Mouse (Mus musculus) liver, adult 2 months (tissue): ENCODE measurements around the gene C8g. TPM values are rescaled to one million over a fixed set of nuclear protein-coding genes. Genes with fewer than 3 reads are reported as not detected.

ENCODE experiments used
- DNase-seq: peaks from one replicate; pipeline ENCODE4 v3.0.0-alpha.2; 2011; ENCODE audit warnings: low read depth, low spot score; ENCODE audit errors: extremely low read depth
- H3K27ac ChIP-seq: fragments of 200-500 bp; replicated peaks from 2 replicates; pipeline ENCODE4 v1.5.1; 2012; ENCODE audit warnings: low read depth, mild to moderate bottlenecking, control low read depth, inconsistent platforms, low read length; ENCODE audit not compliant: insufficient read depth
- H3K27me3 ChIP-seq: fragments of 200-500 bp; 2 replicates; pipeline ENCODE4 v1.6.1; 2012; ENCODE audit warnings: mild to moderate bottlenecking, moderate library complexity, low read length, inconsistent platforms; ENCODE audit not compliant: control insufficient read depth, insufficient read depth
- H3K36me3 ChIP-seq: fragments of 200-500 bp; 2 replicates; pipeline ENCODE4 v1.6.1; 2012; ENCODE audit warnings: low read length, inconsistent platforms; ENCODE audit not compliant: control insufficient read depth, insufficient read depth
- H3K4me1 ChIP-seq: fragments of 200-500 bp; 2 replicates; pipeline ENCODE4 v1.6.1; 2011; ENCODE audit warnings: low read length; ENCODE audit not compliant: control insufficient read depth, insufficient read depth
- H3K4me3 ChIP-seq: fragments of 200-500 bp; 2 replicates; pipeline ENCODE4 v1.5.1; 2011; ENCODE audit warnings: low read depth, mild to moderate bottlenecking, control low read depth, low read length, moderate library complexity; ENCODE audit not compliant: insufficient read depth
- H3K79me2 ChIP-seq: fragments of 200-500 bp; 2 replicates; pipeline ENCODE4 v1.6.1; 2012; ENCODE audit warnings: inconsistent platforms, mild to moderate bottlenecking, low read length, moderate library complexity; ENCODE audit not compliant: control insufficient read depth, insufficient read depth
- H3K9ac ChIP-seq: fragments of 200-500 bp; 2 replicates; pipeline ENCODE4 v1.6.1; 2012; ENCODE audit warnings: low read depth, mild to moderate bottlenecking, control low read depth, inconsistent platforms, low read length
- CTCF ChIP-seq: fragments of 200-500 bp; IDR thresholded peaks from 2 replicates; pipeline ENCODE4 v1.5.1; 2011; ENCODE audit warnings: low read depth, low read length, control low read depth
- POLR2A ChIP-seq: fragments of 200-500 bp; IDR thresholded peaks from 2 replicates; pipeline ENCODE4 v1.6.1; 2011; ENCODE audit warnings: low read length, control low read depth; ENCODE audit not compliant: insufficient read depth; ENCODE audit errors: extremely low read depth
- WGBS: fragments of 180-500 bp; shearing (Covaris S2); methylation state at CpG from one replicate; pipeline ENCODE4 v1.1.7; 2018; 5-methylcytosine and 5-hydroxymethylcytosine counted together
- polyA plus RNA-seq: library from polyadenylated mRNA; depleted of rRNA; stranded (reverse); fragments of >200 nt; gene quantifications from 2 replicates; pipeline ENCODE4 v1.2.3, GENCODE M21; 2012
- total RNA-seq: library from RNA; depleted of rRNA; stranded (reverse); fragments of >200 nt; gene quantifications from 2 replicates; pipeline ENCODE4 v1.2.3, GENCODE M21; 2014

Gene C8g
- total and polyA plus RNA-seq, 2 experiments, result 721 to 939 TPM

DNA sequence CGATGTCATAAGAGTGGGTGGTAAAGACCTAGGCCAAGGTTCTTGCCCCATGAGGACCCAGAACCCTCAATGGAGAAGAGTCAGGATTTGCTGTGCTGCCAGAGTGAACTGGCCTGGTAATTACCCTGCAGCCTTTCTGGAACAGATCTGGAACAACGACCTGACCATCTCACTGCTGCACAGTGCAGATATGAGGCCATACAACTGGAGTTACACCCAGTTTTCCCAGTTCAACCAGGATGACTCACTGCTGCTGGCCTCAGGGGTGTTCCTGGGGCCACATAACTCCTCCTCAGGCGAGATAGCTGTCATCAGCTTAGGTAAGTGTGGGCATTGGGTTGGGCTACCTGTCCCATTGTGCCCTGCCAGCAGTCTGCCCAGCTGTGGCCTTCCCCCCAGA is 1.2 kb upstream of the C8g start:
- WGBS, result 86% methylated on average over 3 of the region's 3 CpGs
- TF ChIP-seq CTCF (no peak), POLR2A (no peak)
- Histone ChIP-seq H3K27me3 (no peaks in the 10 kb centered on the region), H3K4me1 (peaks cover 17% of the 10 kb centered on the region), H3K27ac (no peak overlapping the region), H3K4me3 (no peak overlapping the region), H3K36me3 (no peaks in the 10 kb centered on the region), H3K79me2 (peaks cover 10% of the 10 kb centered on the region), H3K9ac (no peak overlapping the region)
- no peak for DNase-seq

DNA sequence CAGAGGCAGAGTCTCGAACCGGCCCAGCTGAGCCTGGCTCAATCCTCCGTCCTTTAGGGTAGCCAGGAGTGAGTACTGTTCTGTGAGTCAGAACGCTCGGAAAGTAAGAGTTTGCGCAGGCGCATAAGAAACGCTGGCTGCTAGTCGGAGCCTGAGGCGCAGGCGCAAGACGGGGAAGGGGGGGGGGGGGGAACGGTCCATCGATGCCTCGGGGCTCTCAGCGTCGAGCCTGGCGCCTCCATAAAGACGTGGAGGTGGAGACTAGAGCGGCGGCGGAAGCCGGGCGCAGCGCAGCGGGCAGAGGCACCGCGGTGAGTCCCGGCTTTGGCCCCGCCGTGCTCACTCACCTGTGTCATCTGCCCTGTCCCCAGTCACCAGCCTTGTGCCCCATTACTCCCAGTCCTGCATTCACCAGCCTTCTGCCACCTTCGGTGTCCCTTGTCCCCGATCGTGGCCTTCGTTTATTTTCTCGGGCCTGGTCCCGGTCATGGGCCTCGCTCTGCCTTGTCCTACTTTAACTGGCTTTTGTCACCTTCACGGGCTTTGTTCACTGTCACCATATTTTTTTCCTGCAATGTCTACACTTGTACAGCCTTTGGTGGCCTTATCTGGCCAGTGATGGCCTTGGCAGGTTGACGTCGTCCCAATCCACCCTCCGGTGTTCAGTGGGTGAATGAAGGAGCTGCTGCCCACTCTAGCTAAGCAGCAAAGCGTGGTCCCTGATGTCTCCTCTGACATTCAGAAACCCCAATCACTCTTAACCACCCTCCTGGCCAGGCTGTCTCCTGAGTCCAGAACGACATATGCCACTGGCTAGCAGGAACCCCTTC is 728 bp downstream of the C8g start, which contains the start of gene Fbxw5:
Fbxw5 (plus strand) TSS at position 175 of the 830 bp plus-strand sequence.
- DNase-seq, result peak; percentile 79
- Histone ChIP-seq H3K4me3 (peak within 1 kb of the TSS; percentile 89), H3K4me1 (peaks cover 17% of the 10 kb centered on the region), H3K9ac (peak within 1 kb of the TSS; percentile 96), H3K27ac (peak within 1 kb of the TSS; percentile 92), H3K27me3 (no peaks in the 10 kb centered on the region), H3K79me2 (peaks cover 10% of the 10 kb centered on the region), H3K36me3 (no peaks in the 10 kb centered on the region)
- WGBS, result under 1% methylated on average over 28 of the region's 44 CpGs
- peak; percentile 72 for TF ChIP-seq POLR2A
- no peak for TF ChIP-seq CTCF

DNA sequence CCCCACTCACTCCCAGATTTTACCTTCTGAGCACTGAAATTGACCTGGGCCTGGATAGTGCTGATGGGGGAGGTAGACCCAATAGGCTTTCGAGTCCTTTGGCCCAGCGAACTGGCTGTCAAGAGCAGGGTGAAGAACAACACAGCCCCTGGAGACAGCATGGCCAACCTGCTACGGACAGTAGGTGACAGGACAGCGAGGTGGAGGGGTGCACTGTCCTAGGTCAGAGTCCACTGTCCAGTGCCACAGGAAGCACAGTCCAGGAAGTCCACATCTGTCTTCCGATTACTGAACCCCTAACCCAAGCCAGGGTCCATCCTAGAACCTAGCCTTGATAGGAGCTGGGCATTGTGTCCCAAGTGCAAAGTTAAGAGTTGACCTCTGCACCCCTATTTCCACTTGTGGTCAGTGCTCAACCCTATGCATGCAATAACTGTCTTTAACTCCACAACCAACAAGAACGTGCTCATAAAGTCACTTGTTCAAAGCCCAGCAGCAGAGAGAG is 1.4 kb downstream of the C8g start:
- Histone ChIP-seq H3K4me1 (peaks cover 17% of the 10 kb centered on the region), H3K27ac (peak overlapping the region; percentile 92), H3K9ac (peak overlapping the region; percentile 67), H3K4me3 (peak overlapping the region; percentile 66), H3K27me3 (no peaks in the 10 kb centered on the region), H3K36me3 (no peaks in the 10 kb centered on the region), H3K79me2 (peaks cover 10% of the 10 kb centered on the region)
- peak; percentile 90 for DNase-seq
- 15% methylated on average over 6 of the region's 6 CpGs for WGBS
- TF ChIP-seq CTCF, result no peak
- TF ChIP-seq POLR2A, result peak; percentile 60; the same call in 1 of the 2 replicates

DNA sequence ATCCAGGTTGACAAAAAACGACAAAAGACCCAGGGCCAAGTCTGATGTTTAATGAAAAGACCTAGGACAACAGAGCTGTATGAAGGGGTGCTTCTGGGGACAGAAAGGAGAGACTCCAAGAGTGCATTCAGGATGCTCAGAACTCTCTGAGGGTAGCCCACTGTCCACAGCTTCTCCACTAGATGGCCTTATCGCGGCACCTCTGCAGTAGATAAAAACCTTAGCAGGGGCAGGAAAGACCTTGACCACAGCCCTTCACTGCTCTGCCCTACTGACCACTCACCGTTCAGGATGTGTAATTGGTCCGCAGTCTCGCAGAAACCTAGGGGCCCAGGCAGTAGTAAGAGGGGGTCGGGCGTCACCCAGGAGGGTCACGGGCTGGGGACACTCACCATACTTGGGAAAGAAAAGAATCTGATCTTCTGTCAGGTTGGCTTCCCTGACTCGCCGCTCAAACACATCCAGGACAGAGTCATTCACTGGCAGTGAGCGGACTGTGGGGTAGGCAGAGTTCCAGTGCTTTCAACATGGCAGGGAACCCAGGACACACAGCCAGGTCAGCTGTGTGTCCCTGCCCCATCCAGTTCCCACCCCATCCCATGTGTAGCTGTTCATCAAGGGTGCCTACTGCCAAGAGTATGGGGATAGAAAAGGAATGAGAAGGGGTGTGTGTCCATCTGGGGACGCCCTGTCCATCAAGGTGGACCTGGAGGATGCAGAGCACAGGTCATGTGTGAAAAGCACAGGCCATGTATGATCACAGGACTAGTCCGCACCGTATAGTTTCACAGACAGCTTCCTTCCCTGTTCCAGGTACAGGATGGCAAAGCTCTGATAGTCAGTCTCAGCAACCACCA is 2.7 kb downstream of the C8g start:
- Histone ChIP-seq H3K4me3 (peak overlapping the region; percentile 66), H3K9ac (peak overlapping the region; percentile 67), H3K27ac (peak overlapping the region; percentile 92), H3K79me2 (peaks cover 10% of the 10 kb centered on the region), H3K27me3 (no peaks in the 10 kb centered on the region), H3K36me3 (no peaks in the 10 kb centered on the region), H3K4me1 (peaks cover 17% of the 10 kb centered on the region)
- no peak for TF ChIP-seq CTCF
- no peak for TF ChIP-seq POLR2A
- WGBS, result 38% methylated on average over 15 of the region's 15 CpGs
- peak; percentile 79 for DNase-seq

GRCm38 (mm10) chr2:25497846-25498575 is 3.5 kb downstream of the C8g start:
- no peak overlapping the region for H3K27ac ChIP-seq
- peak; percentile 22 for DNase-seq
- peaks cover 10% of the 10 kb centered on the region for H3K79me2 ChIP-seq
- no peaks in the 10 kb centered on the region for H3K27me3 ChIP-seq
- H3K4me1 ChIP-seq, result peaks cover 17% of the 10 kb centered on the region
- H3K4me3 ChIP-seq, result no peak overlapping the region
- no peak for TF ChIP-seq CTCF
- no peak for TF ChIP-seq POLR2A
- H3K9ac ChIP-seq, result no peak overlapping the region
- H3K36me3 ChIP-seq, result no peaks in the 10 kb centered on the region
- WGBS, result 57% methylated on average over 6 of the region's 6 CpGs
